Mouse (Mus musculus) hindbrain, embryonic 11.5 days (tissue): Measurements from ENCODE around the gene Brat1. TPM values are rescaled to one million over a fixed set of nuclear protein-coding genes. Genes with fewer than 3 reads are reported as not detected.
"Not testable (repeated sequence)": the region's sequence is repeated elsewhere in the genome, so short reads cannot be mapped to it uniquely, and the experiment has no call there.

ENCODE experiments used
- ATAC-seq: fragments of 200-750 bp; cut with Nextera tagmentation; 2 replicates; pipeline ENCODE4 v1.8.0; 2017; ENCODE audit warnings: mild to moderate bottlenecking, moderate TSS enrichment, moderate library complexity; ENCODE audit not compliant: low FRiP score
- DNase-seq: peaks from one replicate; pipeline ENCODE4 v3.0.0-alpha.2; 2015; ENCODE audit warnings: low spot score
- H3K27ac ChIP-seq: fragments of 300-500 bp; sonication (generic); 2 replicates; pipeline ENCODE4 v1.5.1; 2014; ENCODE audit warnings: mild to moderate bottlenecking, low read depth, low read length
- H3K27me3 ChIP-seq: fragments of 300-500 bp; sonication (generic); 2 replicates; pipeline ENCODE4 v1.6.1; 2014; ENCODE audit warnings: mild to moderate bottlenecking, low read length, moderate library complexity, mixed read lengths; ENCODE audit not compliant: control insufficient read depth, insufficient read depth
- H3K36me3 ChIP-seq: fragments of 300-500 bp; sonication (generic); 2 replicates; pipeline ENCODE4 v1.6.1; 2014; ENCODE audit warnings: mild to moderate bottlenecking, low read length, moderate library complexity, mixed read lengths; ENCODE audit not compliant: control insufficient read depth, insufficient read depth
- H3K4me1 ChIP-seq: fragments of 300-500 bp; sonication (generic); replicated peaks from 2 replicates; pipeline ENCODE4 v1.6.1; 2014; ENCODE audit warnings: low read length, mixed read lengths; ENCODE audit not compliant: control insufficient read depth, insufficient read depth
- H3K4me2 ChIP-seq: fragments of 300-500 bp; sonication (generic); replicated peaks from 2 replicates; pipeline ENCODE4 v1.6.1; 2014; ENCODE audit warnings: mild to moderate bottlenecking, low read depth, low read length
- H3K4me3 ChIP-seq: fragments of 300-500 bp; sonication (generic); 2 replicates; pipeline ENCODE4 v1.5.1; 2014; ENCODE audit warnings: low read depth, low read length
- H3K9ac ChIP-seq: fragments of 300-500 bp; sonication (generic); 2 replicates; pipeline ENCODE4 v1.6.1; 2014; ENCODE audit warnings: low read depth, low read length
- H3K9me3 ChIP-seq: fragments of 300-500 bp; sonication (generic); 2 replicates; pipeline ENCODE4 v1.6.1; 2016; ENCODE audit warnings: low read length; ENCODE audit not compliant: control insufficient read depth
- WGBS: fragments of 180-500 bp; shearing (Covaris S2); extraction: QIAGEN DNeasy Blood & Tissue Kit; methylation state at CpG from one replicate; pipeline ENCODE4 v1.1.7; 2014; 5-methylcytosine and 5-hydroxymethylcytosine counted together
- polyA plus RNA-seq: library from polyadenylated mRNA; unstranded; fragments of >200 nt; fragmentation: Nextera tagmentation; extraction: Ambion mirVana; gene quantifications from 2 replicates; pipeline ENCODE4 v1.2.1, GENCODE M21; 2014

The Brat1 gene
- polyA plus RNA-seq, 1 experiment from 2014 or later, result 8.8 TPM

- Histone ChIP-seq H3K36me3 (peaks cover 3% of the 10 kb centered on the region; the same call in 1 of the 2 replicates), H3K4me3 (no peak overlapping the region), H3K4me1 (no peaks in the 10 kb centered on the region), H3K4me2 (no peak overlapping the region), H3K9ac (no peak overlapping the region), H3K27ac (no peak overlapping the region), H3K9me3 (no peaks in the 10 kb centered on the region), H3K27me3 (no peaks in the 10 kb centered on the region)
- ATAC-seq (no peak), DNase-seq (no peak)
- WGBS, result 91% methylated on average over 6 of the region's 6 CpGs
These were observed 32.7 kb upstream of the Brat1 start for GRCm38 (mm10) chr5:140672115-140672514.

GRCm38 (mm10) chr5:140672603-140673002 lies 32.2 kb upstream of the Brat1 start:
- H3K4me1 ChIP-seq, H3K4me2 ChIP-seq, H3K27ac ChIP-seq, H3K9ac ChIP-seq, H3K36me3 ChIP-seq, H3K9me3 ChIP-seq, H3K4me3 ChIP-seq, ATAC-seq, DNase-seq, H3K27me3 ChIP-seq: not testable (repeated sequence)
- 88% methylated on average over 6 of the region's 6 CpGs for WGBS

- ATAC-seq, result no peak
- Histone ChIP-seq H3K9ac (no peak overlapping the region), H3K36me3 (peaks cover 2% of the 10 kb centered on the region; the same call in 1 of the 2 replicates), H3K27me3 (no peaks in the 10 kb centered on the region), H3K9me3 (no peaks in the 10 kb centered on the region), H3K4me3 (no peak overlapping the region), H3K4me1 (no peaks in the 10 kb centered on the region), H3K4me2 (no peak overlapping the region), H3K27ac (no peak overlapping the region)
- no peak for DNase-seq
- WGBS, result 89% methylated on average over 17 of the region's 17 CpGs
These were observed 30.8 kb upstream of the Brat1 start for GRCm38 (mm10) chr5:140674036-140674435.

GRCm38 (mm10) chr5:140675079-140675478 lies 29.7 kb upstream of the Brat1 start:
- DNase-seq, result no peak
- no peak overlapping the region for H3K27ac ChIP-seq
- H3K36me3 ChIP-seq, result no peaks in the 10 kb centered on the region
- no peak overlapping the region for H3K4me3 ChIP-seq
- H3K4me1 ChIP-seq, result no peaks in the 10 kb centered on the region
- ATAC-seq, result no peak
- H3K9me3 ChIP-seq, result no peaks in the 10 kb centered on the region
- 86% methylated on average over 11 of the region's 11 CpGs for WGBS
- no peaks in the 10 kb centered on the region for H3K27me3 ChIP-seq
- no peak overlapping the region for H3K4me2 ChIP-seq
- no peak overlapping the region for H3K9ac ChIP-seq

- no peaks in the 10 kb centered on the region for H3K27me3 ChIP-seq
- ATAC-seq (no peak), DNase-seq (no peak)
- WGBS, result 88% methylated on average over 11 of the region's 11 CpGs
- H3K9ac ChIP-seq, result no peak overlapping the region
- H3K9me3 ChIP-seq, result no peaks in the 10 kb centered on the region
- H3K36me3 ChIP-seq, result no peaks in the 10 kb centered on the region
- no peak overlapping the region for H3K4me2 ChIP-seq
- H3K4me1 ChIP-seq, result no peaks in the 10 kb centered on the region
- H3K4me3 ChIP-seq, result no peak overlapping the region
- no peak overlapping the region for H3K27ac ChIP-seq
These were observed 29.2 kb upstream of the Brat1 start for GRCm38 (mm10) chr5:140675640-140676039.

- ATAC-seq, result no peak
- no peak for DNase-seq
These were observed 27.7 kb upstream of the Brat1 start for GRCm38 (mm10) chr5:140677137-140677536.

GRCm38 (mm10) chr5:140680051-140680450 lies 24.8 kb upstream of the Brat1 start:
- Histone ChIP-seq H3K4me2 (no peak overlapping the region), H3K4me3 (no peak overlapping the region), H3K9ac (no peak overlapping the region), H3K36me3 (no peaks in the 10 kb centered on the region), H3K9me3 (no peaks in the 10 kb centered on the region), H3K4me1 (no peaks in the 10 kb centered on the region), H3K27ac (no peak overlapping the region), H3K27me3 (no peaks in the 10 kb centered on the region)
- 89% methylated on average over 6 of the region's 6 CpGs for WGBS
- no peak for DNase-seq
- ATAC-seq, result no peak

More at GRCm38 (mm10) chr5:140677137-140677536, 27.7 kb upstream of the Brat1 start:
- H3K27me3 ChIP-seq, result no peaks in the 10 kb centered on the region
- H3K4me3 ChIP-seq, result no peak overlapping the region
- no peaks in the 10 kb centered on the region for H3K36me3 ChIP-seq
- no peak overlapping the region for H3K27ac ChIP-seq
- 86% methylated on average over 6 of the region's 6 CpGs for WGBS
- no peak overlapping the region for H3K9ac ChIP-seq
- H3K9me3 ChIP-seq, result no peaks in the 10 kb centered on the region
- H3K4me1 ChIP-seq, result no peaks in the 10 kb centered on the region
- no peak overlapping the region for H3K4me2 ChIP-seq

- Histone ChIP-seq H3K27ac (no peak overlapping the region), H3K36me3 (no peaks in the 10 kb centered on the region), H3K4me1 (no peaks in the 10 kb centered on the region), H3K4me2 (no peak overlapping the region), H3K27me3 (no peaks in the 10 kb centered on the region), H3K9ac (no peak overlapping the region), H3K4me3 (no peak overlapping the region), H3K9me3 (no peaks in the 10 kb centered on the region)
- DNase-seq (no peak), ATAC-seq (no peak)
- WGBS, result 93% methylated on average over 1 of the region's 1 CpGs
These were observed 23.9 kb upstream of the Brat1 start for GRCm38 (mm10) chr5:140680950-140681349.

- no peak overlapping the region for H3K4me3 ChIP-seq
- H3K27me3 ChIP-seq, result no peaks in the 10 kb centered on the region
- ATAC-seq, result no peak
- no peaks in the 10 kb centered on the region for H3K4me1 ChIP-seq
- no peak for DNase-seq
- H3K27ac ChIP-seq, result no peak overlapping the region
- no peaks in the 10 kb centered on the region for H3K36me3 ChIP-seq
- H3K9ac ChIP-seq, result no peak overlapping the region
- no peak overlapping the region for H3K4me2 ChIP-seq
- 97% methylated on average over 6 of the region's 6 CpGs for WGBS
- no peaks in the 10 kb centered on the region for H3K9me3 ChIP-seq
These were observed 22.7 kb upstream of the Brat1 start for GRCm38 (mm10) chr5:140682113-140682512.
